Mouse (Mus musculus) heart, postnatal 4 days (tissue): ENCODE results near the gene Ch25h. TPM values are rescaled to one million over a fixed set of nuclear protein-coding genes. Genes with fewer than 3 reads are reported as not detected.

Experiments used
- DNase-seq: peaks from one replicate; pipeline ENCODE4 v3.0.0; 2021
- total RNA-seq, 2 experiments: library from RNA; stranded (reverse); gene quantifications; 2 replicates each; pipeline ENCODE4 v1.2.3; 2021

Ch25h gene
- total RNA-seq, result under 1 TPM; 0.32 to 0.45 TPM

DNA sequence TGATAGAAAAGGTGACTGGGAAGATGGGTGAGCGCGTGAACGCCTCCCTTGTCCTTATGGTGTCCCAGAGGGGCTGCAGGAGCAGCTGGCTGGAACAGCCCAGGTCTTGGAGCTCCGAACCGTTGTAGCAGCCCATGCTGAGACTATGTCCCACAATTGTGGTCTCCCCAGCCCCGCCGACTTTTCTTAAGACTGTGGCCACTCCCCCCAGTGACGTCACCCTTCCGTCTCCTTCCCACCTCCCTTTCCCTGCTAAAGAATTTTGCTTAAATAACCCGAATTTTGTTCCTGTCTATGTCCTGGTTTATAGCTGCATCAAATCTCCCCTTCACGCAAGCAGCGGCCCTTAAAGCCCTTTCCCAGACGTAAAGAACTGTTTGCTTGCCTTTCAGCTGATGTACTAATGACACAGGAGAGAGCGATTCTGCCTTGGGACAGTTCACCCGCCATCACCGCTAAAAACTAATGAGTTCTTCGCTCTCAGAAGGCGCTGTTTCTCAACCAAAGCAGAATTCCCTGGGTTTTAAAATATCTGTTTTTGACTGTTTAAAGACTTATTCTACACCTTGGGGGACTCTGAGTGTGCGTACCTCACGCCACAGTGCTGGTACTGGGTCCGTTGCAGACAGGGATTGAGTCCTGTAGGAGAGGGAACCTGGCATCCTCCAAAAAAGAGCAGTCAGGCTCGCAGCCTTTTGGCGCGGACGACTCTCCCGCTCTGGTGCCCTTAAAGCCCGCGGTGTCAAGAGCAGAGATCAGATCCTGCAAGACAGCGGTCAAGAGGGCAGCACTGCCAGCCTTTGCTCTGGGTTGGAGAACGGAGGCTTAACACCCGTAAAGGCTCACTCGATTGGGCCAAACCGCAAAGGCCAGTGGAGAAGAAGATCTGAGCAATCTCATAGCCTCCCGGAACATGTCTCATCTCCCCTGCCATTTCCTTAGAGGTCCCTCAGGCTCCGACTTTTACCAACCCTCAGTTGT is at the start of gene Ch25h:
Gene Ch25h, minus strand, starts transcription at position 174 of the 981 bp plus-strand sequence.
- DNase-seq, result peak; percentile 62

DNA sequence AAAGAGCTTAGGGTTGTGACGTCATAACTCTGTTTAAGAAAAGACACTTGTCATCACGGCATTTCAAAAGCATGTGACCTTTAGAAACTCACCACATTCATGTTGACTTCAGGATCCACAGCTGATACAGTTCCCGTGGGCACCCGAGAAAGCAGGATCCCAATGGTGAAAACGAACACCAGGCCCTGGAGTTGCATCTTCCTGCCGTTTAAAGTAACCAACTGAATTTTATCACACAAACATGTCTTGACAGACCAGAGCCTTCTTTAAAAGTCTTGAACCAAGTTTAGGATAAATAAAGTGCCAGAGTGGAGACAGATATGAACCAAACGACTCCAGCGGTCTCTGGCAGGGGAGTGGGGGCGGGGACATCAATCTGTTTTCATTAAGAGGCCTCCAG is 49.7 kb upstream of the Ch25h start:
- DNase-seq, result no peak

DNA sequence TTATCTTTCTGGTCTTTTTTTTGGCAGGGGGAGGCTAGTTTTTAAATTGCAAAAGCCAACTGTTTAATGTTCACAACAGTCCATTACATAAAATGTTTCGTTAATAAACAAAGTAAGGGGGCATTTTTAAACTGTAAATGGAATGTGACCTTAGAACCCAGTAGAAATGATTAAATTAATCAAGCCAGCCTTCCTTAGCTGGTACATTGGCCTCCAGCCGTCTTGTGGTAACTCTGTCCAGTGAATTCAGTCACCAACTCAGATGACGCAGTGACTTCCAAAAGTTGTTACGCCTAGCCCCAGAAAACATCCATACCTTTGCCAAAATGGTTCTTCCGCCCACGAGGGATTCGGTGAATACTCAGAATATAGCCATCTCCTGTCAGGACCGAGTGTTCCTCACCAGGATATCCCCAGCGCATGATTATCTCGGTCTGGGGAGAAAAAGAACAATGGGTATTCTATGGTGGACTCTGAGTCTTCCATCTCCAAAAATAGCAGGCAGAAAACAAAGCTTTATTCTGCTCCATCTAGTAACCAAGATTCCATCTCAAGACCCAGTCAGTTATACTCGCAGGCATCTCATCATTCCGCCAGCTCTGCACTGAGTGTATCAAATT is 48.3 kb upstream of the Ch25h start:
- no peak for DNase-seq

DNA sequence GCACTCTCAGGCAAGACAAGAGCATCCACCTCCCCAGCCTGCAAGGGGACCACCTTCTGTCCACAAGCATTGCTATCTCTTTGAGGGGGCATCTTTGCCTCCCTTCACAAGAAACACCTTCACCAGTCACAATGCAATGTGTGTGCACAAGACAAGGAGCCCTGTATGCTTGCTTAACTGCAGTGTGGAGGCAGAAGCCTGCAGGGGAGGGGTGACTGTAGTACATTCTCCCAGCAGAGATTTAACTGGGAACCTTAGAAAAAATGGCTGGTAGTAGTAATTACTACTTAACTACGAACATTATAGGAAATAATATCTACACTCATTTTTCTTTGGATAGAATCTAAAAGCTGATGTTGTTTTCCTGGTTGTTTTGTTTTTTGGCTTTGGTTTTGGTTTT is 47.0 kb upstream of the Ch25h start:
- no peak for DNase-seq

DNA sequence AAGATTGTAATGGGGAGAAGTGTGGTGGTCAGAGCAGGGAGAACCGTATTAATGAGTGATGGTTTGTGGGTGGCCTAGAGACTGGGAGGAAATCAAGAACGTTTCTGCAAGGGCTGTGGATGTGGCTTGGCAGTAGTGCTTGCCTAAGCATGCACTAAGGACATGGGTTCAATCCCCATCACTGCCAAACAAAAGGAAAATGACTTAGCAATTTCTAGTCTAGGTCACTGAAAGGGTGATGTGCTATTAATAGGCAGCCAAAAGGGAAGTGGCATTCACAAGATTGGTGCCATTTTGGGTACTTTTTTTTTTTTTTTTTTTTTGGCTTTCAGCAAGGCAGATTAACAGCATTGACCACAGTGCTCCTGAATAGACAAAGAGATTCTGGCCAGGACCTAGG is 46.4 kb upstream of the Ch25h start:
- DNase-seq, result no peak

DNA sequence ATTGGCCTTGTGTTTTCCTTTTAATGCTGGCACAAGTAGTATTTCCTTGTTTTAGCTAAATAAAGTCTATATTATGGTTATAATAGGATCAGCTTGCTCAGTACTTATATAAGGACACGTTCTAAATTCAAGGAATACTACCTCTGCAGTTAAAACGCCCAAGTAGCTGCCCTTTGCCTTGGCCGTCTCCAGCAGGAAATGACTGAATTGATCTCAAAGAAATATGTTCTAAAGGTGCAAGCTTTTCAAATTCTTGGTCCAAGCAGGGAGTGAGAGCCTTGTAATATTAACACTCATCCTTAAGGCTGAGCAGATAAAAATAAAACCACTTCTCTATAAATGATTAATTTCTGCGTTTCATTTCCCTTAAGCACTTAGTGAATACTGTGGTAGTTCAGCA is 45.1 kb upstream of the Ch25h start:
- no peak for DNase-seq

DNA sequence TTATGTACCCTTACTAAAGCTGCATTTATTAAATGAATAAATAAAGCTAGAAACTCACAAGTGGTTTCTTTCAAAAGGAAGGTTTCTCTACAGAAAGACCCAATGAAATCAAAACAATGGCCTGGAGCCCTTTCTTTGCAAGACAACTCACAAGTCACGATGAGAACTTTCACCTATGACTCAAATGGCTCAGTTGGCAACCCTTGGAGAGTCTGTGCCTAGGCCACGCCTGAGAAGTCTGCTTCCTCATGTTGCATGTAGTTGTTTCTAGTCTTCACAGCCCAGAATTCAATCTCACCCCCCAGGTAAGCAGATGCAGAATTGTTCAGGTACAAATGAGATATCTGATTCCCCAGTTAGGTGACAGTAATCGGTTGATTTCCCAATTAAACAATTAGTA is 44.7 kb upstream of the Ch25h start:
- DNase-seq, result no peak

DNA sequence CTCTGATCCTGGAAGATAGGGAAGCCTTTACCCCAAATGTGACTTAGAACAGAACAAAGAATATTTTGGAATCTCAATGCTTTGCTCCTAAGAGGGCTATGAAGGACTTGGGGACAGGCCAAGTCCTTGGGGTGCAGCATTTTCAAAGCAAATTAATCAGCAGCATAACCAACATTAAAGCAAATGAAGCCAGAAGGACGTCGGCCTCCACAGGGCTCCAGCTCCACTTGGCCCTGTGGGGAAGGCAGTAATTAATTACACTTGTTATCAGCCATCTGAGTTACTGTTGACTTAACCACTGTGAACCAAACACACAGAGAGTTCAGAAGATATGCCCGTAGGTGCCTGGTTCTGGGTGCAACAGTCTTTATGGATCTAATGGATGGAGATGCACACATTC is 43.8 kb upstream of the Ch25h start:
- DNase-seq, result no peak

DNA sequence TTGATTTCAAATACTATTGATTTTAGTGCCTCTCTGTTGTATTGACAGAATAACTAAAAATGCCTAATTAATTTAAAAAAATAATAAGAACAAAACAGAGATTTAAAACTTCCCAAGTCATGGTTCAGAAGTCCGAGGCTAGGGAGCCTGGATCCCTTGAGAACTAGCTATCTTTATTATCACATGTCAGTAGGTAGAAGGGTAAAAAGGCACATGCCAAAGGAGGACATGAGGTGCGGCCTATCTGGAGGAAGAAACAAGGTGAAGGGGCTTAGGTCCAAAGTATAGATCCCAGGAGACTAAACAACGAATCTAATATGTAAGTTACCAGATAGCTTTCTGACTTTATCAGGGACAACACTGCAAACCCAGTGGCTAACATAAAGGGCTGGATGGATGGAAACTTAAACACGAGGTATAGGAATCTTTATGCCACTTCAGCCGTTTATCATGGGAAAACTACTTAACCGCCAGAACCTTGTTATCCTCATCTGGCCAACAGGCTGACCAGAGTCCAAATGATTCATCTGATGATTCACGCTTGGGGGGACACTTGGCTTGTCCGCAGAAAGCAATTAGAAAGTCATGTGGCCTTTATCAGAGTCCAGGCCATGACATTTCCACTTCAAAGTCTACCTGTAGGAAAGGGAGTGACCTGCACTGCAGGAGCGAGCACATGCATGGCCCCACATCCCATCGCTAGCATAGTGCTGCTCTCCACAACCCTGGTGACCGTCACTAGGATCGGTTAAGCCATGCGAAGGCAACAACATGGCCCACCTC is 43.0 kb upstream of the Ch25h start:
- DNase-seq, result no peak

DNA sequence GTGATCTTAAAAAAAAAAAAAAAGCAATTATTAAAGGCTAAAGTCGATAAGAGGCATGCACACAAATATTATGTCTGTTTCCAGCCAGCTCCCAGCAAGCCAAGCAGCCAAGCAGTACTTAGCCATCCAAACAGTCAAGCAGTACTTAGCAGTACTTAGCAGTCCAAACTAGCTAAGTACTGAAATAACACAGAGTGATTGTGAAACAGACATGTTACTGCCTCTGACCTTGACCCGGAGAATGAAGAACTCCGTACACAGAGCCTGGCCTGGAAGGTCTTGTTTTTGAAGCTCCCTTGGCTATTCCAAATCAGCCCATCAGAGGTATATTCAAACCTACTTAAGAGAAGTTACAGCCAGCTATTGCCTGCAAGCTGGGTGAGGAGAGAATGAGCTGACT is 42.2 kb upstream of the Ch25h start:
- DNase-seq, result no peak

DNA sequence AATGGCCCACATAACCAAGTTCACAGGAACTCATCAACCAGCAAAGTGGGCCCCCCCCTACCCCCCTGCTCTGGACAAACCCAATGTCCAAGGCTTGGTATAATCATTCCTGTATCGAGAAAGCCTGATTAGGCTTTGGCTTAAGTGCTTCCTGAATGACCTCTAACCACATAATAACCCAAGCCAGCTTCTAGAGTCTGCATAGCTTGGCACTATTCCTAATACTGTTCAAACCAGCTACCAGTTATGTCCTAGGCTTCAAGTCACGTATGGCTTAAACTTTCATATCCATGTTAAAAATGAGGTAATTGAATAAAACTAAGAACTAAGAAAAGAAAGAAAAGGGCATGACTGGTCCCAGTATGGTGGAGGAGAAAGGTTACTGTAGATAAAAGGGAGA is 41.4 kb upstream of the Ch25h start:
- DNase-seq, result no peak

DNA sequence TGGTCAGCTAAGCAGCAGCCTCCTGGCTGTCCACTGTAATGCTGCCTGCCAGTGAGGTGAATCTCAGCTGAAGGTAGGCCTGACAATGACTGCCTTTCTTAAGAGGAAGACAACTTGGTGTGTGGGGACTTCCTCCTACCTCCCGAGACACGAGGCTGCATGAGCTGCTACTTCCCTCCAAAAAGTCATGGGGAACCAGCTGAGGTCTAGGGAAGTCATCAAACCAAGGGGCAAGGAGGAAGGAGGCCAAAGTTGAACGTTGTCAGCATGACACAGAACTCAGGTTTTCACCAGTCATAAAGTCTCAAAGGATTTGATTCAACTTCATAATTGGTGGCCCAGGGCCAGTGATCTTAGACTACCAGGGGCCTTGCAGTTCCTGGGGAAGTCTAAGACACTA is 40.7 kb upstream of the Ch25h start:
- no peak for DNase-seq

DNA sequence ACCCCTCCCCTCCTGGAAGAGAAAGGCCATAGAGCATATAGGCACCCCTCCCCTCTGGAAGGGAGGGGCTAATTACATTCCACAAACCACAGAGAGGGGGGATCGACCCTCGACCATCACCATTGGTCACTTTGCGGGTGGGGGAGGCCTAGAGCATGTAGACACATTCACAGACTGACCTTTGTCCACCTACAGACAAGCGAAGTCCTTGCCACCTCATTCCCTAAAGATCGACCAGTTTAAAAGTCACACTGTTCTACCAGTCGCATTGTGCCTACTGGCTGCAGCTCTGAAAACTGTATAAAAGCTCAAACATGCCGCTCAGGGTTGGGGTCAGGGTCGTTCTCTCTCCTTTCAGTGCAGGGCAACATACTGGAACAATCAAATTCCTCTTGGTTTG is 36.6 kb upstream of the Ch25h start:
- DNase-seq, result no peak

DNA sequence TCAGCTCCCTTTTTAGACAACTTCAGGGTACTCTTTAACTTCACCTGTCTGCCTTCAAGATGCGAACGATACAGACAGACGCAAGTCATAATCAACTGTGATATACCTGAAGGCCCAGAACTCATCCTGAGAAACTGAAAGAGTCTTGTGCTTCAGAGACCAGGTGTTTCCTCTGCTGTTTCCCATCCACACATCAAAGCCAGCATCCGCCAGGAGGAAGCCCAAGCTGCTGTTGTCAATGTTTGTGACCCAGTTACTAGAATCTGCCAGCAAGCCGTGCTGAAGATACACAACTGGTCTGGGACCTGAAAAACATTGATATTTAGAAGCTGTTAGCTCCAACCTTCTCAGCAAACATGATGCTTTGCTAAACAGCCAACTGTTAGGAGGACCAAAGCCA is 35.8 kb upstream of the Ch25h start:
- no peak for DNase-seq

DNA sequence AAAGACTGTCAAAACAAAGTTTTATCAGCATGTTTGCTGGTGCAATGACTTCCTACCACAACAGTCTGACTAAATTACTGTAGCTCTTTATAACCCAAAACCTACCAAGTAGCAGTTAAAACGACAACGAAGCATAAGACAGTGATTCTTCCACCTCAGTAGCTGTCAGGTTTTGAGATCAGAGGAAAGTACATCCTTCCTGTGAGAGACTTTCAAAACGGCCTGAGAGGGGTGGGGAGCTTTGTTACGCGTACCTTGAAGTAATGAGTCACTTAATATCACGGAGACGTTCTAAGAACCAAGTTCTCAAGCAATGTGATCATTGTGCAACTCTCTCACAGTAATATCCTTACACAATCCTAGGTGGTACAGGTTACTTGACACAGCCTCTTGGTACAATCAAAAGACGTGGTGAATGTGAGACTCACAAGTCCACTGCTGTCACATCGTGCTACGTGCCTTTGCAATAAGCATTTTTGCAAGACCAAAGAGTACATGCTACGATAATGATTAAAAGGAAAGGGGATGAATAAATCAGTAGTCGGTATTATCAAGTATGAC is 30.3 kb upstream of the Ch25h start:
- DNase-seq, result no peak

DNA sequence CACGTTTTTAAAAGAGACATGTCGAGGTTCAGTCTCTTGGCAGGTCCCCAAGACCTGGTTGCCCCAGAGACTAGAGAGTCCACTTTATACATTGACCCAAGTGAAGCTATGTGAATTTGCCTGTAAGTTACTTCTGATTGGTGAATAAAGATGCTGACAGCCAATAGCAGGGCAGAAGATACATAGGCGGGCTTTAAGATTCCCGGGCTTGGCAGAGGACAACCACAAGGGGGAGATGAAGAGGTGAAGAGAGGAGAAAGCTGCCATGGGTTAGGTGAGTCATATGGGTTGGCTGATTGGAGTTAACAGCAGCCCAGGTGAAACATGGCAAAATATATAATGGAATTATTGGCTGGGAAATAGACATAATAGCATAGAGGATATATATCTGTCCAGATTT is 25.8 kb upstream of the Ch25h start:
- peak; percentile 81 for DNase-seq

DNA sequence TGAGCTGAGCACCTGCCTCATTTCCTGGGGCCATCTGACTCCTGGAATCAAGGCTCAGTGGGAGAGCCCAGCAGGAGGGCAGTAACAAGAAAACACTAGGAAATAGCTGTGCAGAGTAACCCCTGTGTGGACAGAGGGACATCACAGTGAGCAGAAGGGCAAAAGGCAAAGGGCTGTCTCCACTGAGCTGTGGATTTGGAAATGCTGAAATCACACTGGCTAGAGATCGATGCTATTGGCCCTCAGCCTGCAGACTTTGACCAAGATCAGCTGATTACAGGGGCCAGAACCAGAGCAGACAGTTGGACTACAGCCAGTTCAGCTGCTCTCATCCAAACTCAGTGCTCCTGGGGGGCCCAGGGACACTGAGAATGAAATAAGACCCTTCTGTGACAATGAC is 21.4 kb upstream of the Ch25h start:
- DNase-seq, result no peak

DNA sequence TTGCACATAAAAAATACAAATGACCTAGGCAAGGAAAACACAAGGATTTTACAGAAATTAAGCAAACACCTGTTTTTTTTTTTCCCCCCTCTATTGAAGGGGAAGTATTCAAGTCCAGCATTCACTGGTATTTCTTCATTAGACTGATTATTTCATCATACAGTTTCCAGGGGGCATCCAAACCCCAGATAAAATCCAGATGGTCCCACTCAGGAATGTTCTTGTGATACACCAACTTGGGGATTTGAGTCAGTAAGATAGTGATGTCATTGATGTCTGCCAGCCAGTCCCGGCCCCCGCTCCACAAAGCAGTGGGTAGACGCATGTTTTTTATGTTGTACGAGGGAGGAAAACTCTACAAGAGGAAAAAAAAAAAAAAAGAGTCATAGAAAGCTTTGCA is 18.9 kb upstream of the Ch25h start:
- DNase-seq, result no peak

DNA sequence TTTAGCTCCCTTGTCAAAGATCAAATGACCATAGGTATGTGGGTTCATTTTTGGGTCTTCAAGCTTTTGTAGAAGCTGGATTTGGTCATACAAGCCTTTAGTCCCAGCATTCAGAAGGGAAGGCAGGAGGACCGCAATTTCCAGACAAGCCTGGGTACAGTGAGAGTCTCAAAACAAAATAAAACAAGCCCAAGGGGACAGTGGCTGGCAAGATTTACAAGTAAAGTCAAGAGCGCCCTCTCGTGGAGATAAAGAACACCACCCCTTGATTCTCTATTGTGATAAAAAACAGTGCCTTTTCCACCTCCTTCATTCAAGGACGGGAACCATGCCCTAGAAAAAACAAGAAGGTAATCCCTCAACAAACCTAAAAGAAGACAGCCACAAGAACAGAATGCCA is 8.6 kb upstream of the Ch25h start:
- peak; percentile 52 for DNase-seq

DNA sequence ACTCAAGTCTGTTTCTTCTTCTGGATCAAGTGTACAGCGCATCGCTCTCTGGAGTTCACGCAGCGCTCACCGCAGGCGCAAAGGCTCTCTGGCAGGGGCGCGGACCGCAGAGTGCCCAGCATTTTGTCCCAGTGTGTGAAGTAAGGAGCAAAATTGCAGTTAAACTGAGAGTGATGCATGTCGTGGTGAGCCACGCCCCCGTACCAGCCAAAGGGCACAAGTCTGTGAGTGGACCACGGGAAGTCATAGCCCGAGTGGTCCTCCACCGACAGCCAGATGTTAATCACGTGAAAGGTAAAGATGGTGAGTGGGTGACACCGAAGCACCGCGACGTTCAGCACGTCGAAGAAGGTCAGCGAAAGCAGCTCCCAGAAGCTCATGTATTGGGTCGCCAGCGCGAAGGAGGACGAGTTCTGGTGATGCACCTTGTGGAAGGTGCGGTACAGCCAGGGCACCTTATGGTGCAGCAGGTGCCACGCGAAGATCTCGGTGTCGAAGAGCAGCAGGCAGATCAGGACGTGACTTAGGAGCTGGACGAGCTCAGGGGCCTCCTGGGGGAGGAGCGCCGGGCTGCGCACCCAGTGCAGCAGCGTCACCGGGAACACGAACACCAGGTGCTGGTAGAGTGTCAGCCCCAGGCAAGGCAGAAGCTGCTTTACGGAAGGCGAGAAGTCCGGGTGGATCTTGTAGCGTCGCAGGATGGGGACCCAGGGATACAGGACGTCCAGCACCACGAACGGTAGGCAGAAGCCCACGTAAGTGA is 555 bp downstream of the Ch25h start:
- DNase-seq, result peak; percentile 15

DNA sequence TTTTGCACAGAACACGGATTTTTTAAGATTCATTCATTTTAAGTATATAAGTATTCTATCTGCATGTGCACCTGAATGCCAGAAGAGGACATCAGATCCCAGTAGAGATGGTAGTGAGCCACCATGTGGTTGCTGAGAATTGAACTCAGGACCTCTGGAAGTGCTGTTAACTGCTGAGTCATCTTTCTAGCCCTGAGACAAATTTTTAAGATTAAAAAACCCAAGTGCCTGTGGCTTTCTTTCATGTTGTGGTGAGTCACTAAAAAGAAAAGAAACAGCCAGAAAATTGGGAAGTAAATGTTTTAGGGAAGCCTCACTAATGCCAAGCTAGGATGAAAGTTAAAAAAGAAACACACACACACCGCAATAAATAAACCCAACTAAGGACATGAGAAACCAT is 3.3 kb downstream of the Ch25h start:
- no peak for DNase-seq

DNA sequence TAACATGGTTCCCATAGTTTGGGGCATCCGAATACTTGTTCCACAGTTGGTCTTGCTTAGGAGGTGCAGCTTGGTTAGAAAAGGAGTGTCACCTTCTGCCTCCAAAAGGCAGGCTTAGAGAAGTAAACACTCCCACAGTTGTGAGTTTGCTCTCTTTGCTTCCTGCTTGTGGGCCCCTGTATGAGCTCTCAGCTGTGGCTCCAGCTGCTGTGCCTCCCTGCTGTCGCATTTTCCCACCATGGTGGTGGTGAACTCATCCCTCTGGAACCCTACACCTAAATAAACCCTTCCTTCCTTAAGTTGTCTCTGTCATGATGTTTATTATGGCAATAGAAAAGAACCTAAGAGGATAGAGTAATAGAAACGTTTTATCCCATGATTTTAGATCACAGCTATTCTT is 6.2 kb downstream of the Ch25h start:
- no peak for DNase-seq
